21 mouse cellular contexts compared by ENCODE assay signal in genomic region chr10:3729666-3730065, GRCm38 (mm10). TPM values are rescaled to one million over a fixed set of nuclear protein-coding genes. Genes with fewer than 3 reads are reported as not detected.
DNase-seq lines count a peak whose midpoint lies in the region; ATAC-seq lines count a peak whose summit lies in the region.
"Had no signal": no experiment of that assay in that cellular context is flagged by ENCODE, and none has a peak within 500 bp of the region (broad histone marks: within the 10 kb centered on the region; RNA-seq: fewer than 3 reads in every experiment).

No protein-coding gene starts in this region.

- H3K9ac ChIP-seq in midbrain, embryonic 11.5 days (ENCODE audit: low read length): no peak overlapping the region
- H3K9ac ChIP-seq in midbrain, embryonic 13.5 days (replicated peaks): no peak overlapping the region
- H3K9ac ChIP-seq: forebrain, embryonic 15.5 days; hindbrain, embryonic 13.5 days had no signal

- H3K27me3 ChIP-seq in midbrain, embryonic 11.5 days (ENCODE audit: control insufficient read depth, insufficient read depth, low read length): no peaks in the 10 kb centered on the region
- no peaks in the 10 kb centered on the region for H3K27me3 ChIP-seq in midbrain, embryonic 13.5 days
- H3K27me3 ChIP-seq in embryonic facial prominence, embryonic 10.5 days (replicated peaks; ENCODE audit: low read depth, poor library complexity, severe bottlenecking): no peaks in the 10 kb centered on the region
- H3K27me3 ChIP-seq: forebrain, embryonic 15.5 days; hindbrain, embryonic 13.5 days had no signal

- H3K27ac ChIP-seq in midbrain, embryonic 11.5 days (ENCODE audit: low read depth, low read length): no peak overlapping the region
- no peak overlapping the region for H3K27ac ChIP-seq in midbrain, embryonic 13.5 days
- H3K27ac ChIP-seq in embryonic facial prominence, embryonic 10.5 days (replicated peaks): peak overlapping the region; percentile 62; the same call in 1 of the 2 replicates
- H3K27ac ChIP-seq: forebrain, embryonic 15.5 days; heart, embryonic 10.5 days; hindbrain, embryonic 13.5 days had no signal

- H3K4me3 ChIP-seq in midbrain, embryonic 11.5 days (ENCODE audit: low read depth, low read length): no peak overlapping the region
- no peak overlapping the region for H3K4me3 ChIP-seq in midbrain, embryonic 13.5 days (replicated peaks)
- no peak overlapping the region for H3K4me3 ChIP-seq in embryonic facial prominence, embryonic 10.5 days
- H3K4me3 ChIP-seq: forebrain, embryonic 15.5 days; heart, embryonic 10.5 days; hindbrain, embryonic 13.5 days had no signal

- no peaks in the 10 kb centered on the region for H3K9me3 ChIP-seq in midbrain, embryonic 11.5 days (ENCODE audit: control insufficient read depth, low read length)
- H3K9me3 ChIP-seq in midbrain, embryonic 13.5 days: no peaks in the 10 kb centered on the region
- H3K9me3 ChIP-seq in embryonic facial prominence, embryonic 10.5 days: 0 out of 2 replicates have a peak, but pooled peaks cover 4% of the 10 kb centered on the region
- H3K9me3 ChIP-seq: forebrain, embryonic 15.5 days; G1E; heart, embryonic 10.5 days; hindbrain, embryonic 13.5 days had no signal

- no peaks in the 10 kb centered on the region for H3K4me1 ChIP-seq in midbrain, embryonic 11.5 days (ENCODE audit: control insufficient read depth, insufficient read depth, low read length)
- H3K4me1 ChIP-seq in midbrain, embryonic 13.5 days (replicated peaks): no peaks in the 10 kb centered on the region
- peaks cover 20% of the 10 kb centered on the region for H3K4me1 ChIP-seq in embryonic facial prominence, embryonic 10.5 days
- H3K4me1 ChIP-seq: forebrain, embryonic 15.5 days; heart, embryonic 10.5 days; hindbrain, embryonic 13.5 days had no signal

- WGBS in midbrain, embryonic 11.5 days: 59% methylated on average over 3 of the region's 3 CpGs
- 52% methylated on average over 3 of the region's 3 CpGs for WGBS in midbrain, embryonic 13.5 days
- 51% methylated on average over 3 of the region's 3 CpGs for WGBS in embryonic facial prominence, embryonic 10.5 days

- no peak overlapping the region for H3K4me2 ChIP-seq in midbrain, embryonic 11.5 days
- no peak overlapping the region for H3K4me2 ChIP-seq in midbrain, embryonic 13.5 days (replicated peaks)
- H3K4me2 ChIP-seq: forebrain, embryonic 15.5 days; hindbrain, embryonic 13.5 days had no signal

- intact Hi-C loops in left cerebral cortex, postnatal 36 days (cut with DNase I): no loop called here

- ATAC-seq in midbrain, embryonic 11.5 days (ENCODE audit: low FRiP score): no peak
- no peak for ATAC-seq in midbrain, embryonic 13.5 days
- ATAC-seq: forebrain, embryonic 15.5 days had no signal

- no peaks in the 10 kb centered on the region for H3K36me3 ChIP-seq in midbrain, embryonic 11.5 days (ENCODE audit: control insufficient read depth, insufficient read depth, low read length)
- H3K36me3 ChIP-seq in midbrain, embryonic 13.5 days: no peaks in the 10 kb centered on the region
- no peaks in the 10 kb centered on the region for H3K36me3 ChIP-seq in embryonic facial prominence, embryonic 10.5 days (replicated peaks)
- H3K36me3 ChIP-seq: forebrain, embryonic 15.5 days; G1E; heart, embryonic 10.5 days; hindbrain, embryonic 13.5 days had no signal

- peak; percentile 21 for DNase-seq in midbrain, embryonic 11.5 days (ENCODE audit: low spot score, missing footprints)
- DNase-seq in embryonic facial prominence, embryonic 10.5 days (ENCODE audit: low spot score): no peak
- DNase-seq in kidney, adult 9 months: peak; percentile 28
- peak; percentile 12 to 18 for DNase-seq in kidney, postnatal 36 days
- DNase-seq in cerebellum, adult 9-11 months: no peak
- DNase-seq in urinary bladder, postnatal 25 days (ENCODE audit: low spot score): no peak
- no peak for DNase-seq in left cerebral cortex, postnatal 36 days (ENCODE audit: low spot score in 2 of 2)
- DNase-seq: adrenal gland, adult 2 months; adrenal gland, postnatal 36 days; cerebellum, adult 11 months; cerebellum, adult 9-10 months; cerebellum, postnatal 36 days; gastrocnemius, postnatal 36 days; heart, adult 11 months; heart, postnatal 10 days; heart, postnatal 4 days had no signal

RNA-seq across cellular contexts. Expression of gene Plekhg1, which starts 10.5 kb away (rescaled TPM):
- 16.4 and 16.8 TPM in 2 replicates for polyA plus RNA-seq in midbrain, embryonic 11.5 days (2014; fragmentation: Nextera tagmentation; extraction: Ambion mirVana)
- polyA plus RNA-seq in midbrain, embryonic 13.5 days (2015; fragmentation: Nextera tagmentation; extraction: Ambion mirVana): 9.1 and 11.8 TPM in 2 replicates
- polyA plus RNA-seq in embryonic facial prominence, embryonic 10.5 days (2016; fragmentation: Nextera tagmentation; extraction: Ambion mirVana): 13.7 and 14.4 TPM in 2 replicates
- total RNA-seq in left cerebral cortex, postnatal 36 days (2021): 10 to 100 TPM in 1 of 2 experiments, 1 to 10 TPM in 1; 9.1 to 11.8 TPM

Comparison
In these comparisons a context has a peak if more than half of its experiments do, and no peak if none do; other contexts are left out.
1. DNase-seq: peak in midbrain, embryonic 11.5 days (single experiment), kidney, adult 9 months (single experiment) and kidney, postnatal 36 days (2 of 2); none in embryonic facial prominence, embryonic 10.5 days (single experiment), cerebellum, adult 9-11 months (single experiment), urinary bladder, postnatal 25 days (single experiment) and left cerebral cortex, postnatal 36 days (0 of 2).